Mouse (Mus musculus): ENCODE data around the gene Pgs1.

Pgs1 gene

GRCm38 (mm10) chr11:118031134-118031533 lies 45.0 kb downstream of the Pgs1 start:
- CTCF ChIA-PET: no interaction called here

GRCm38 (mm10) chr11:118034395-118034794 lies 48.3 kb downstream of the Pgs1 start:
- CTCF ChIA-PET: no interaction called here

- CTCF ChIA-PET: no interaction called here
Observed at GRCm38 (mm10) chr11:118035068-118035467, 49.0 kb downstream of the Pgs1 start.

DNA sequence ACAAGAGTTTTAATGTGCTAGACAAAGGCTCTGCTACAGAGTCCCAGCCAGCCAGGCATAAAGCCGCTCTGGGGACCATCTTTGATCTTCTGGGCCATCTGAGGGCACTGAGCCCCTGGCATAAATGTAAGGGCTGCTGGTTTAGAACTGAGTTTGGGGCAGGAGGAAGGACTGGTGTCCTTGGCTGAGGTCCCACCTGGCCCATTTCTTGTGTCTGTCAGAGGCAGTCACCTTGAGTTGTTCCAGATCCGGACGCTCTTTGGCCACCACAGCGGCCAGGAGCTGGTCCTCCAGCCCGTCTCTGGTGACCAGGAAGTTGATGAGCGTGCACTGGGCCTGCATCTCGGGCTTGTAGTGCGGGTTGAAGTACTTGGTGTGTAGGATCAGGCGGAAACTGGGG lies 56.7 kb downstream of the Pgs1 start:
- CTCF ChIA-PET: no interaction called here

- CTCF ChIA-PET: interaction anchor here (0.5 kb wide), 1 partner anchor 66 kb away, joined by 5 read pairs; no protein-coding TSS in a partner anchor
Observed at GRCm38 (mm10) chr11:118043293-118043907, 57.3 kb downstream of the Pgs1 start.

GRCm38 (mm10) chr11:118049641-118050040 lies 63.5 kb downstream of the Pgs1 start:
- CTCF ChIA-PET: no interaction called here

DNA sequence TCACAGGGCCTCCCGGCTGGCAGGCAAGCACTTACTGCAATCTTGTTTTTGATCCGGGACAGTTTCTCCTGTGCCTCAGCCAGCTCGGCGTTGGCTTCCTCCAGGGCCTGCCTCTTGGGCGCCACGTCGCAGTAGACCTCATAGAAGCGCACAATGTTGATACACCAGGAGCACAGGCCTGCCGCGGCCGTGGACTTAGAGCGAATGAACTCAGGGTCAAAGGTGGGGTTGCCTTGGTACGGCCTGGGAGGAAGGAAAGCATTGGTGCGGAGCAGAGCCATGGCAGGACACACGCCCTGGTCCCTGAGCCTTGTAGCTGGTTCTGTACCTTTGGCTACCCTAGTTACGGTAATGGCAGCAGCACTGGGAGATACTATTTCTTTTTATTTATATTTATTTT lies 64.1 kb downstream of the Pgs1 start:
- CTCF ChIA-PET: no interaction called here

DNA sequence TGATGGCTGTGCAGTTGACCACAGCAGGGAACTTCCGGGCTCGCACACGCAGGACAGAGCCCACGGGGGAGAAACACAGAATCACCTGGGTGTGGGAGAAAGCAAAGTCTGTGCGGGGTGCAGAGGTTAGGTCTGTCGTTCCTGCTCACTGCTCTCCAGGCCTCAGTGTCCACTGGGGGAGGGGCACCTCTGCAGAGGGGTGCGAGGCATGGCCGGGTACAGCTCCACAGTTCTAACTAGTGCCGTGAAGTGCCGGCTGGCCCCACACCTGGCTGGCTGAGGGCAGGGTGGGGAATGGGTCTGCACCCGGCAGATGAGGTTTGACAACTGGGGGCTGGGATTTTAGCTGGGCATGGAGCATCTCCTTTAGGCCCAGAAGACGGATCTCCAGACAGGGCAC lies 72.3 kb downstream of the Pgs1 start:
- CTCF ChIA-PET: no interaction called here

DNA sequence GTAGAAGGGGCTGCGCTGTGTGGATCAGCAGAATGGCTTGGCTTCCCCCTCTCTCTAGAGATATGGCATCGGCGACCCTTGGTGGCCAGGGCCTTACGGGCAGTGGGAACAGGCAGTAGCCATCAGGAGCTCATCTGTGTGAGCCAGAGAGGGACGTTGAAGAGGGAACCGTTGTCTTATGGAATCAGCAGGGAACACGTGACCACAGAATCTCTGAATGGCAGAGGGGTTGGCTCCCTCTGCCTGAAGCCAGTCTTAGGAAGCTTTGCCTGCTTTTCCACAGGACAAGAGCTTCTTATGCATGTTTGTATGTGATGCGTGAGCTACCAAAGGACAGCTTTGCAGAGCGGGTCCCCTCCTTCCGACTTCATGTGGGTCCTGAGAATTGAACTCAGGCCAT lies 72.8 kb downstream of the Pgs1 start:
- CTCF ChIA-PET: no interaction called here

GRCm38 (mm10) chr11:118060038-118060437 lies 73.9 kb downstream of the Pgs1 start:
- CTCF ChIA-PET: no interaction called here

GRCm38 (mm10) chr11:118067588-118067987 lies 81.5 kb downstream of the Pgs1 start:
- CTCF ChIA-PET: no interaction called here

GRCm38 (mm10) chr11:118068812-118069332 lies 82.8 kb downstream of the Pgs1 start:
- CTCF ChIA-PET: no interaction called here

DNA sequence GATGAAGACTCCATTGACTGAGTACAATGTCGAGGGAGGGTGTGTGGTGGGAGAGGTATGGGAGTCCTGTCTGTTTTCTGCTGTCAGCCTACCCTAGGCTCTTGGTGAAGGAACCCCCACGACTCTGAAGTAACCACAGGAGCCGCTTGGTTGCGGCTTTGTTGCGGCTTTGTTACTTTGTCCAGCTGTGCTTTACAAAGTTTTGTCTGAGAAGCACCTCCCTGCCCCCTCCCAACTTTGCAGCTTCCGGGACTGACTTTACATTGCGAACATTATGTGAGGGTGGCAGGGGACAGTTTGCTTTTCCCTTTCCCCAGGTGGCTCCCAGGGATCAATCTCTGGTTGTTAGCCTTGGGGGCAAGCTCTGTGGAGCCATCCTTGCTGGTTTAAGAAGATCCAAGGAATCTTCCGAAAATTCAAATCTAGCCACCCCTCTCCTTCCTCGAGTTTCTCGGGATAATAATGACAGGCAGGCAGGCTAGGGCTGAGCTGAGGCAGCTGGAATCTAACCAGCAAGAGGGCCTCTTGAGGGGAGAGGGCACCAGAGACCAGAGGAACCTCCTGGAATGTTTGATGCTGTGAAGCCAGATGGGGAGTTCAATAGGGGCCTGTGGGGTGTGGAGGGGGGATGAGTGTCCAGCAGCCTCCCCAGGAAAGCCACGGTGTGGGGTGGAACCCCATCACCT lies 85.3 kb downstream of the Pgs1 start:
- CTCF ChIA-PET: no interaction called here
